Mouse (Mus musculus): ENCODE measurements around the gene Rpl35a.

- TF ChIP-seq GATA1 (IDR thresholded peaks at IDR 0.05; ENCODE audit: low read length) (no peak), TAL1 (IDR thresholded peaks at IDR 0.05; ENCODE audit: low read length) (no peak)
Observed at GRCm38 (mm10) chr16:33085666-33086065, 29.4 kb downstream of the Rpl35a start.
